Mouse (Mus musculus): ENCODE measurements around the gene Zfp711. TPM values are rescaled to one million over a fixed set of nuclear protein-coding genes. Genes with fewer than 3 reads are reported as not detected.

Zfp711 gene
- 1.5 and 1.8 TPM in 2 replicates for polyA plus RNA-seq (2015; fragmentation: Nextera tagmentation; extraction: Ambion mirVana)

GRCm38 (mm10) chrX:112600511-112601305, at the start of gene Zfp711:
Gene Zfp711 (plus strand): TSS chrX:112600526.

Other genes with a start within 250 kb of the Zfp711 start
- gene Satl1, start 193.7 kb upstream of the Zfp711 start, polyA plus RNA-seq (2015; fragmentation: Nextera tagmentation; extraction: Ambion mirVana) = not detected in 2 replicates
- 0.10 and 0.23 TPM in 2 replicates for gene 2010106E10Rik, start 105.3 kb upstream of the Zfp711 start, polyA plus RNA-seq (2015; fragmentation: Nextera tagmentation; extraction: Ambion mirVana)
- 2.6 TPM in 1 of 2 replicates, not detected in the other for gene Pof1b, start 98.1 kb downstream of the Zfp711 start, polyA plus RNA-seq (2015; fragmentation: Nextera tagmentation; extraction: Ambion mirVana)